Mouse (Mus musculus) skeletal muscle tissue, adult 2 months (tissue): ENCODE data around the gene Nop9.

Source experiments
- DNase-seq: peaks from one replicate; pipeline ENCODE4 v3.0.0-alpha.2; 2012; ENCODE audit warnings: low read depth, low spot score

Nop9 gene

DNA sequence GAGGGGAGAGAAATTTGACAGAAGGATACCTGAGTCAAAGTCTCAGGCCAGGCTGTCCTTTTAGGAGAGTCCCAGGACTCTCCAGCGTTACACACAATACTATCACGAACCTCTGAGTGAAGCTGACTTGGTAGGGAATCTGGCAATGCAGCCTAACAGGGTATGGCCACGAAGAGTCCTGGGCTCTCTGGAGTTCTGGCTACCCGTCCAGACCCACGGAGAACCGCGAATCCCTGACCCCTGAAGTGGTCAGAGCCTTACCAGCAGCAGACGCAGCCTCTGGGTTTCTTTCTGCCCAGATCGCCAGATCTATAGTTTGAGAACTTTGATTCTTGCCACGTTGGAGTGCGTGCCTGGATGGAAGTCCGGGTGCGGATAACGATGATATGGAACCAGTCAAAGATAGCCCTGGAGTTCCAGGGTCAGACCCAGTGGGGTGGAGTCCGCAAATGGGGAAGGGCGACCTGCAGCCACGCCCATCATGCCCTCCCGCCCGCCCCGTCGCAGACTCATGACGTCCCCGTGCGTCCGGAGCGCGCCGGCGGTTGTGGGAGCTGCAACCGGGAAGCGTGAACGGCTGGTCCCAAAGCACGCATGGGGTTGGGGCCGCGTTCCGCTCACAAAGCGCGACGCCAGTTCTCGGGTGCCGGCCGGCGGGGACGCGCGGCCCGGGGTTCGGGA is at the start of gene Nop9, which contains the start of gene Dhrs1:
Gene Nop9 (plus strand): TSS at position 514 of the 681 bp plus-strand sequence.
Gene Dhrs1 (minus strand): TSS at position 511 of the 681 bp plus-strand sequence.
- DNase-seq: peak; percentile 76

- no peak for DNase-seq
These were observed 48.3 kb upstream of the Nop9 start for GRCm38 (mm10) chr14:55697226-55697625.

DNA sequence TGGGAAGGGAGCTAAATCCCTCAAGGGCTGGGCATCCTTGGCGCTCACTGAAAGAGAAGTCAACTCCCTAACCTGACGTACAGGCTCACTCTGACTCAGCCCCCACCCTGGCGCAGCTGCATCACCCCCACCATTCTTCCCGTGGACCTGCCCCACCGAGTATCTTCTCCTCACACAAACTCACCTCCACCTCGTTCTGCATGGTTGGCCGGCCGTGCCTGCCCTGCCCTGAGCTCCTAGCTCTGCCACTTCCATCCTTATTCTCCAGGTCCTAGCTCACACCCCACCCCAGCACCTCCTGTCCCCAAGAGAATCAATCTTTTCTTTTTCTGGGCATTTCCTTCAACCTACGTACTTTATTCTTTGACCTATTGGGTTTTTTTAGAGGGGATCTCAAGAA is 44.4 kb upstream of the Nop9 start:
- DNase-seq: no peak

GRCm38 (mm10) chr14:55702761-55703160 is 42.7 kb upstream of the Nop9 start:
- no peak for DNase-seq

- DNase-seq: no peak
These were observed 39.4 kb upstream of the Nop9 start for GRCm38 (mm10) chr14:55706051-55706600.

DNA sequence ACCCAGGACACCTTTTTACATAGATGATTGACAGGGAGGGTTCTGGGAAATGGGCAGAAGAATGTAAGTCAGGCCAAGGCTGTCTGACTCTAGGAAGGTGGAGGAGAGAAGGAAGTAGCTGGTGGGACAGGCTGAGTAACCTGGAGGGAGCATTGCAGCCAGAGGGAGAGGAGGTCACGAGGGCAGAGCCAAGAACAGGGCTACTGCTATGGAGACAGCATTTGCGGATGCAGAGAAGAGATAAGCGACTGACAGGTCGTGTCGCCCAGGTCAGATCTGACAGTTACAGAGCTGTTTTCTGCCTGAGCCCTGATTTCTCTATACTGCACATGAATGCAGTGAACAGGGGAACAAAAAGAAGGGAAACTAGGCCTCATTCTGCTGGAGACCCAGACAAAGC is 38.1 kb upstream of the Nop9 start:
- DNase-seq: no peak

DNA sequence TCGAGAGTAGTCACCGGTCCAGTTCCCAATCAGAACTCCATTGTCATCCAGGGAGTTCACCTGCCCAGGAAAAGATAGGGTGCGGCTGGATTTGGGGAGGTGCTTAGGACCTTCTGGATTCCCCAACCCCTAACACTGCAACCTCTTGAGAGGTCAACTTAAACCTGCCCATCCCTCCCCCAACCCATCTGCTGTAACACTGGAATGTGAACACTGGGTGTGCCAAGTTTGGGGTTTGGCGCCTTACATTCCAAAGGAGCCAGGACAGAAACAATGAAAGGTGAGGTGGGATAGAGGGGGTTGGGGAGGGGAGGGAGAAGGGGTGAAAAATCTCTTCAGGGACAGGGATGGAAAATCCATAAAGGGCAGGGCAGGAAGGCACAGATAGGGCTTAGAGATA is 36.0 kb upstream of the Nop9 start:
- no peak for DNase-seq

GRCm38 (mm10) chr14:55711786-55712185 is 33.7 kb upstream of the Nop9 start:
- no peak for DNase-seq

DNA sequence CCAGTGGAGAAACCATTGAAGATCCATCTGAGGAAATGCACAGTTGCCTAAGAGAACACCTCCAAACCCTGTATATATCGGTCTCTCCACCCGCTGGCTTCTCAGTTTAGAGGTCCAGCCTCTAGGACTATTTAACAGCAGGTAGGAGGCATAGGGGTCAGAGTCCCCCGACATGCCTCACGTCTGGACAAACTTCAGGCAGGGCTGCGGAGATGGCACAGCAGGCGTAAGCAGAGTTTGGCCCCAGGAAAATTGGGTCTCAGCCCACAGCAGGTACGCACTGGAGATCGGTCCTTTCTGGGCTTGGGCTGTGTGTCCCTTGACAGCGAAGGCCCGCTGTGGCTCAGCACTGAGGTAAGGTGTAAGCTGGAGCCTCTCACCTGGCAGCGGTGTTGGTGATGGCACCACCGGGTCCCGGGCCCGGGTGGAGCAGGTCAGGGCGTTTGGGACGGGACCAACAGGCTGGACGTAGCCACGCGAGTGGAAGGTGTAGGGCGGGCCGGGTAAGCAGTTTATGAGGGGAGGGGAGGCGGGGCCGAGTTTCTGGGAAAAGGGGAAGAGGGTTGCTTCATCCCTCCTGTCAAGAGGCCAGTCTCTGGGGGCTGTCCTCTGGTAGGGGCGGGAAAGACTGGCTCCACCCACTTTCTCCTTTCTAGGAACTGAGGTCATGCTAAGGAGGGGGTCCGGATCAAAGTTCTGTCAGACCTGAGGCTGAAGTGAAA is 32.3 kb upstream of the Nop9 start:
- DNase-seq: no peak

GRCm38 (mm10) chr14:55713729-55714122 is 31.8 kb upstream of the Nop9 start, which contains the start of gene Tgm1:
Gene Tgm1, minus strand, starts transcription at chr14:55713926.
- DNase-seq: no peak

DNA sequence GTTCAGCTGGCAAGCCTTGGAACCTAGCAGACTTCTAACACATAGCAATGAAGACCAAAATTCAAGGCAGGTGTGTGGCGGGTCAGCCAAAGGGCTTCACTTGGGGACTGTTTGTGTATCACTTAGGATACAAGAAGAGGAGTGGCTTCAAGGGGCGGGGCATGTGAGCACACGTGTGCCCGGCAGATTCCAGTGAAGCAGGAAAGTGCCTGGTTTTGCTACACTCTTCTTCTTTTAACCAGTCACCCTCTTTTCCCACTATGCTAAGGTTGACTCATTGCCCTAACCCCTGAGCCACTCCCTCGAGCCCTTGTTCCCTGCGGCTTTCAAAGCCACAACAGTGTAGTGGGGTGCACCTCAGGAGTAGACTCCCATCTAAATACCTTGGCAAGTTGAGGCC is 30.6 kb upstream of the Nop9 start:
- DNase-seq: no peak

GRCm38 (mm10) chr14:55716271-55716670 is 29.2 kb upstream of the Nop9 start:
- DNase-seq: no peak

DNA sequence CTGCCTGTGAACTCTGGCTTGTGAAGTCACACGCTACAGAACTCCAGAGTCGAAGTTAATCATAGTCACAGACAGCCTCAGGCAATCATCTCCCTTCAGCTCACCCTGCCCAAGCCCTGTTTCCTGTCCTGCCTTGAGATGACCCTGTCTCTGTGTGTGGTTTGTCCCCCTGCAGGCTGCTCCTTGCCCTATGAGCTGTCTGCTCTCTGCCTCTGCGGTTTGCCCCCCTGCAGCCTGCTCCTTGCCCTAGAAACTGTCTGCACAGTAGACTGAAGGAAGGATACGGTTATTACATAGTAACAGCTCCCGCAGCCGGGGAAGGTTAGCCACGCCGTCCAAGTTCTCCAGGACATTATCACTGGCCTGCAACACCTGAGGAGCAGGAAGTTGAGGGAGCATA is 28.6 kb upstream of the Nop9 start:
- no peak for DNase-seq

DNA sequence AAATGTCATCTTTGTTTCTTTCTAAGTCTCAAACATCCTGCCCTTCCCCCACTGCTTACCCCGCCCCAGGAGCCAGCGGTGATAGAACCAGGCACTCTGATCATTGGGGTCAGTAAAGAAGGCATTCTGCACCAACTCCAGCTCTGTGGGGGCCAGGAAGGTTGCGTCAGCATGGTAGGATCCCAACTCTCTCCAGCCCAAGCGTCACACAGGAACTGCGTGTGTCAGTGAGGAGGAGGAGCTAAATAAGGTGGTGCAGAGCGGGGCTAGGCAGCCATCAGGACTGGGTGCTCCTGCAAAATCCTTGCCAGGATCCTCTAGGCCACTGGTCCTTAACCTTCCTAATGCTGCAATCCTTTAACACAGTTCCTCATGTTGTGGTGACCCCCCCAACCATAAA is 25.8 kb upstream of the Nop9 start:
- no peak for DNase-seq

DNA sequence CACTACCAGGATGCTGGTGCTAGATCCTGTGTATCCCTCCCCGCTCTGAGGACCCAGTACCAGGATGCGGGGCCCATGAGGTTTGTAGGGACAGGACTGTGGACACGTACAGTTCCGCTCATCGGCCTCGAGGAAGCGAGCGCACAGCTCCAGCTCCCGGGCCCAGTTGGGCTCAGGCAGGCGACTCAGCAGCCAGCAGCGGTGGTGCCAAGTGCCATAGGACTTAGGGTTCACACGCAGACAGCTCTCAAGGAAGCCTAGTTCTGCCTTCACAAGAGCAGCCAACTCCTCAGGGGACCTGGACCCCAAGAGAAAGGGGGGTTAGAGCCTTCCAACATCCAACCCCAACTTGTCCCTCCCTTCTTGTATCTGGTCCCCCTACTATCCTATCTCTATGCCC is 24.8 kb upstream of the Nop9 start:
- no peak for DNase-seq

DNA sequence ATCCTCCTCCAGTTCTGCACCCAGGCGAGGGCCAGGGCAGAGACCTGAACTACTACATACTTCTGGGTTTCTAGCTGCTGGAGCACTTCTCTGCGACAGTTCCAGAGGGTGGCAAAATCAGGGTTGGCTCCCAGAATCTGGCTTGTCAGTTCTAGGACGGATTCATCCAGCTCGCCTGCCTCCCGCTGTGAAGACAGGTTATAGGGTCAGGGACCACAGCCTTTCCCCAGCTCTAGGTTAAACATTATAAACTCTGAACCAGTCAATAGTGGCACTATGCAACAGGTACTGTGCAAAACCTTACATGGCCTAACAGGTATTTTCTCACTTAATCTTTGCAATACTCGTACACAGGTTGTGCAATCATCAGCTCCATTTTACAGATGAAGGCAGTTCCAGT is 24.4 kb upstream of the Nop9 start:
- DNase-seq: no peak

GRCm38 (mm10) chr14:55721700-55722437 is 23.6 kb upstream of the Nop9 start, which contains the start of gene Rabggta:
Gene Rabggta, minus strand, starts transcription at chr14:55722263.
- peak; percentile 80 for DNase-seq

DNA sequence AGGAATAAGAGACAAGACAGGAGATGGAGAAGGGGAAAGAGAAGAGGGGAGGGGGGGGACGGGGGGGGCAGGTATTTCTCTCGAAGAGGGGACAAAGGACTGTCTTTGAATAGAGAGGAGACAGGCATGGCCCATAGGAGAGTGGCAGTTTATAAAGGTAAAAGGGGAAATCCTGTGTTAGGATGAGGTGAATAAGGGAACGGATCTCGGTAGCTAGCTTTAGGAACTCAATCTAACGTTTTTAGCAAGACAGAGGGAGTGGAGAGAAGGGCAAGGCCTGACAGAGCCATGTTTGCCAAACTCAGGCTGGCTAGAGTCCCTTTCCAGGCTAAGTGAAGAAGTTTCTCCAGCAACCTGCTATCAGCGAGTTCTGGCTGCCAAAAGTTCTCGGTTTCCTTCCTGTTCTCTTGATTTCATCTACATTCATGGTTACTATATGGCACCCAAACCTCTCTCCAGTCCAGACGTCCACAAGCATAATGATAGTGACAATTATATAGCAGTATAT is 23.0 kb upstream of the Nop9 start:
- no peak for DNase-seq

DNA sequence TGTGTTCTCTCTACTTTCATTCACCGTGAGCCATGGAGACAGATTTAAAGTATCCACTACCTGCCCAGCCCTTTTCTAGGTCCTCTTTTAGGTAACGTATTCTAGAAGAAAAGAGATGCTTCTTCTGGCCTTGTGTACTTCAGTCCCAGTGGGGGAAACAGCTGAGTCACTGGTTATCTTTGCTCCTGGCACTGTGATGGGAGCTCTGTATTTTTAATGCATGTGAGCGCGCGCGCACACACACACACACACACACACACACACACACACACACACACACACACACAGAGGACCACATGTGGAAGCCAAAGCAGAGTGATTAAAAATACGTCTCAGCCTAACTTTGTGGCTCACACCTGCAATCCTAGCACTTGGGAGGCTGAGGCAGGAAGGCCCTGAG is 22.1 kb upstream of the Nop9 start:
- DNase-seq: no peak

DNA sequence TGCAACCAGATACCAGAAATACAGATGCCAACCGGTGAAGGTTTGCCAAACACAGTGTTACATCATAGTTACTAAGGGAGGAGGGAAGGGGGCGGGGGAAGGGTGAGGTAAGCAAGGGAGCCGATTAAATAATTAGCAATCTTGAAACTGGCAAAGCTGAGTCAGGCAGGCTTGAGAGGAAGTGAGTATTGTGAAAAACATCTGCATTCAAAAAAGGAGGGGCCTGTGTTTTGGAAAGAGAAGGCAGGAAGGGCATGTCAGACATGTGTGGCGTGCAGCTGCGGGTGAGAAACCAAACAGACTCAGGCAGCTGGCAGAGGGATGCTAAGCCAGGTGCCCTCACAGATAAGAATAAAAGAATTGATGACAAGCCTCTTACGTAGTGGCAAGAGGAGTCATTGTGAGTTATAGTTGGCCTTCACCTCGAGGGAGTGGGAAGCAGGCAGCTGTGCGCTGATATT is 21.1 kb upstream of the Nop9 start:
- peak; percentile 52 for DNase-seq

- no peak for DNase-seq
These were observed 19.2 kb upstream of the Nop9 start for GRCm38 (mm10) chr14:55726261-55726660.
